Mouse (Mus musculus): ENCODE data around the gene Ctnnd2. TPM values are rescaled to one million over a fixed set of nuclear protein-coding genes. Genes with fewer than 3 reads are reported as not detected.

Gene Ctnnd2
- polyA plus RNA-seq, 1 experiment from 2014 or later, result 3.8 TPM

DNA sequence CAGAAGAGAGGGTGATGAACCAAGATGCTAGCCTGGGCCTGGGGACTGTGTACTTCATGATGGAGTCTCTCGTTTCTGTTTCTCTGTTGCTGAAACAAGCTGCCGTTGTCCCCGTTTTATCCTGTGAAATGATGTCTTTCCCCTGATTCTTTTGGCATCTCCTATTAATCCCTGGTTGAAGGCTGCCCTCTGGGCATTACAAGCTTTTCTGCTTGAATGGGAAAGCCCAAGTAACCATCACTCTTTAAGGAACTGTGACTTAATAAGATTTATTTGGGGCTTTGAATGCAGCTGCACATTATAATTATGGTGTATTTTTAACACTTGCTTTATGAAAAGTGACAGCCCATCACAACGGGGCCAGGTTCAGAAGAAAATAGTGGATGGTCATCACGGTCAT, 40.4 kb downstream of the Ctnnd2 start:
- H3K9me3 ChIP-seq (ENCODE audit: control insufficient read depth, low read length), result no peaks in the 10 kb centered on the region
- no peak overlapping the region for H3K9ac ChIP-seq (ENCODE audit: low read length)
- no peak for DNase-seq (ENCODE audit: low spot score)
- H3K4me1 ChIP-seq (replicated peaks; ENCODE audit: control insufficient read depth, insufficient read depth, low read length), result no peaks in the 10 kb centered on the region
- H3K27me3 ChIP-seq (replicated peaks; ENCODE audit: control insufficient read depth, insufficient read depth, low read length), result no peaks in the 10 kb centered on the region
- H3K4me3 ChIP-seq (ENCODE audit: low read depth, low read length), result no peak overlapping the region
- no peak overlapping the region for H3K4me2 ChIP-seq (ENCODE audit: low read length)
- ATAC-seq (replicated peaks; ENCODE audit: low FRiP score, low TSS enrichment, low read depth), result no peak
- no peak overlapping the region for H3K27ac ChIP-seq (ENCODE audit: low read depth)
- 76% methylated on average over 5 of the region's 5 CpGs for WGBS
- no peaks in the 10 kb centered on the region for H3K36me3 ChIP-seq (ENCODE audit: control insufficient read depth, insufficient read depth, low read length)

DNA sequence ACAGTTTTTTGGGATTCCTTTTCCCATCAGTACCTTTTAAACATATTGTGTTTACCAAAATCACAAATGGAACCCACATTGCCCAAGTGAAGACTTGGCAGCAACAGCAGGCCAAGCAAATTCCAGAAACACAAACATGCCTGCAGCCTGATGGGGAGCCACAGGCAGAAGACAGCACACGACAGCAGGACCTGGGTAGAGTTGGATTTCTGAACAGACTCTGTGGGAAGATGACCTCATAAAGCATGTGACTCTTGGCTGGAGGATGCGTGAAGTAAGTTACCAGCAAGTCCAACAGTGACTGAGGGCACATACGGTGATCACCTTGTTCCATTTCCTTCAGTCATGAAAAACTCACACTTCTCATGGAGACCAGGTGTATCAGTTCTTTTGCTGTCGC, 43.5 kb downstream of the Ctnnd2 start:
- 83% methylated on average over 4 of the region's 4 CpGs for WGBS
- Histone ChIP-seq H3K4me2 (ENCODE audit: low read length) (no peak overlapping the region), H3K4me3 (ENCODE audit: low read depth, low read length) (no peak overlapping the region), H3K36me3 (ENCODE audit: control insufficient read depth, insufficient read depth, low read length) (no peaks in the 10 kb centered on the region), H3K27me3 (replicated peaks; ENCODE audit: control insufficient read depth, insufficient read depth, low read length) (no peaks in the 10 kb centered on the region), H3K9me3 (ENCODE audit: control insufficient read depth, low read length) (no peaks in the 10 kb centered on the region), H3K9ac (ENCODE audit: low read length) (no peak overlapping the region), H3K4me1 (replicated peaks; ENCODE audit: control insufficient read depth, insufficient read depth, low read length) (no peaks in the 10 kb centered on the region), H3K27ac (ENCODE audit: low read depth) (no peak overlapping the region)
- no peak for ATAC-seq (replicated peaks; ENCODE audit: low FRiP score, low TSS enrichment, low read depth)
- no peak for DNase-seq (ENCODE audit: low spot score)

DNA sequence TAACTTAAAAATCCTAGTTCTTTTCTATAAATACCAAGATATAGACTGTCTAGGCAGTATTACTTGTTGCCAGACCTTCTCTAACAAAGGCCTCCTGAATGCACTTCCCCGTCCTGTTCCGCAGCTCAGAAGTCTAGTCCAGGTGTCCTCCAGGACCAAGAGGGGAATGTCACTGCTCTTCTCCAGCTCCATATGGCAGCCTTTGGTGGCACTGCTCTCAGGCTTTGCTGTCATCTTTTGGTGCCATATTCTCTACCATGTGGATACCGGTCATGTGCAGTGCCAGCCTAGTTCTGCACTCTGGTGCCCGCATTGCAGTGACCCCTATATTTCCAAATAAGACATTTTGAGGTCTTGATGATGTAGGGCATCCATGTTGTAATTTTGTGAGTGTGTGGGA, 56.7 kb downstream of the Ctnnd2 start:
- H3K36me3 ChIP-seq (ENCODE audit: control insufficient read depth, insufficient read depth, low read length), result no peaks in the 10 kb centered on the region
- H3K4me1 ChIP-seq (replicated peaks; ENCODE audit: control insufficient read depth, insufficient read depth, low read length), result no peaks in the 10 kb centered on the region
- H3K9me3 ChIP-seq (ENCODE audit: control insufficient read depth, low read length), result no peaks in the 10 kb centered on the region
- H3K27me3 ChIP-seq (replicated peaks; ENCODE audit: control insufficient read depth, insufficient read depth, low read length), result no peaks in the 10 kb centered on the region
- no peak overlapping the region for H3K27ac ChIP-seq (ENCODE audit: low read depth)
- no peak overlapping the region for H3K9ac ChIP-seq (ENCODE audit: low read length)
- H3K4me2 ChIP-seq (ENCODE audit: low read length), result no peak overlapping the region
- ATAC-seq (replicated peaks; ENCODE audit: low FRiP score, low TSS enrichment, low read depth) (no peak), DNase-seq (ENCODE audit: low spot score) (no peak)
- 93% methylated on average over 4 of the region's 4 CpGs for WGBS
- no peak overlapping the region for H3K4me3 ChIP-seq (ENCODE audit: low read depth, low read length)

DNA sequence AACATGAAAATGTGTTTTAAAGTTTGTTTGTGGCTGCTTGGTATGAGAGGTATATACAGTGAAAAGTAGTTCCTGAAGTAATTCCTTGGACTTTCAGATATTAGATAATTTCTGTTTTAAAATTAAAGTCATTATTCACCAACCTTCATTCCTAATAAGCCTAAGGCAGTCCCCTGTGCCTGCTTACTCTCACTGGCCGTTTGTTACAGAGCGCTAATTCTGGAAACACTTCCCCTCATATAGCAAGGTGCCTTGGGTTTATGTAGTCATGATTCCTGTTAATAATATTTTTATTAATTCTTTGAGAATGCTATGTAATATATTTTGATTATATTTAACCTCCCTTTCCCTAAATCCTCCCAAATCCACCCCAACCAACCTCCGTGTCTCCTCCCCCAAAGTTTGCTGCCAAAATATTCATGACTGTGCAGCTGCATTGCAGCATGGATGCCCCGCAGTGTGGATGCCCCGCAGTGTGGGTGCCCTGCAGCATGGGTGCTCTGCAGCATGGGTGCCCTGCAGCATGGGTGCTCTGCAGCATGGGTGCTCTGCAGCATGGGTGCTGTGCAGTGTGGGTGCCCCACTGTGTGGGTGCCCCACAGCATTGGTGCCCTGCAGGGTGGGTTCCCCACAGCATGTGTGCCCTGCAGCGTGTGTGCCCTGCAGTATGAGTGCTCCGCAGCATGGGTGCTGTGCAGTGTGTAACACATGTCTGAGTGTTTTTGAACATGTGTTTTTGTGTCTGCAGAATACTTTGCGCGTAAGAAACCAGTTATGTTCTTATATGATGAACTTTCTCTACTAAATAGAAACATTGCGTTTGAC, 63.0 kb downstream of the Ctnnd2 start:
- Histone ChIP-seq H3K4me2 (ENCODE audit: low read length) (no peak overlapping the region), H3K9me3 (ENCODE audit: control insufficient read depth, low read length) (no peaks in the 10 kb centered on the region), H3K36me3 (ENCODE audit: control insufficient read depth, insufficient read depth, low read length) (no peaks in the 10 kb centered on the region), H3K4me3 (ENCODE audit: low read depth, low read length) (no peak overlapping the region), H3K9ac (ENCODE audit: low read length) (no peak overlapping the region), H3K4me1 (replicated peaks; ENCODE audit: control insufficient read depth, insufficient read depth, low read length) (no peaks in the 10 kb centered on the region), H3K27me3 (replicated peaks; ENCODE audit: control insufficient read depth, insufficient read depth, low read length) (no peaks in the 10 kb centered on the region), H3K27ac (ENCODE audit: low read depth) (no peak overlapping the region)
- 87% methylated on average over 10 of the region's 10 CpGs for WGBS
- DNase-seq (ENCODE audit: low spot score) (no peak), ATAC-seq (replicated peaks; ENCODE audit: low FRiP score, low TSS enrichment, low read depth) (no peak)

DNA sequence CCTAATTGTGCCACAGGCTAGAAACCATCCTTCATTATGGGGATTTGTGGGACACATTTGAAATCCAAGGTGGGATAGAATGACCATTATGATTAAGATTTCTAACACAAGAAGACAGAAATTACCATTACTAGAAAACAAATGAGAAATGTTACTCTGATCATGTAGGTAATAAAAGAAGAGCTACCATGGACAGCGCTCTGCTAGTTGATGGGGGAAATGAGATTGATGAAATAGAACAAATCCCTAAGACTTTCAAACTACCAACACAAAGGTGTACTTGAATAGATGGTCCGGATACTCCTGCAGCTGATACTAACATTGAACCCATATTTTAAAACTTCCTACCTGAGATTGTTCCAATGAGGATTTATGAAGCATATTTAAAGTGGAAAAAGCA, 68.5 kb downstream of the Ctnnd2 start:
- 82% methylated on average over 2 of the region's 2 CpGs for WGBS
- H3K4me2 ChIP-seq (ENCODE audit: low read length), result no peak overlapping the region
- DNase-seq (ENCODE audit: low spot score) (no peak), ATAC-seq (replicated peaks; ENCODE audit: low FRiP score, low TSS enrichment, low read depth) (no peak)
- H3K27me3 ChIP-seq (replicated peaks; ENCODE audit: control insufficient read depth, insufficient read depth, low read length), result no peaks in the 10 kb centered on the region
- H3K4me1 ChIP-seq (replicated peaks; ENCODE audit: control insufficient read depth, insufficient read depth, low read length), result no peaks in the 10 kb centered on the region
- H3K9me3 ChIP-seq (ENCODE audit: control insufficient read depth, low read length), result no peaks in the 10 kb centered on the region
- H3K27ac ChIP-seq (ENCODE audit: low read depth), result no peak overlapping the region
- H3K4me3 ChIP-seq (ENCODE audit: low read depth, low read length), result no peak overlapping the region
- no peak overlapping the region for H3K9ac ChIP-seq (ENCODE audit: low read length)
- H3K36me3 ChIP-seq (ENCODE audit: control insufficient read depth, insufficient read depth, low read length), result no peaks in the 10 kb centered on the region

DNA sequence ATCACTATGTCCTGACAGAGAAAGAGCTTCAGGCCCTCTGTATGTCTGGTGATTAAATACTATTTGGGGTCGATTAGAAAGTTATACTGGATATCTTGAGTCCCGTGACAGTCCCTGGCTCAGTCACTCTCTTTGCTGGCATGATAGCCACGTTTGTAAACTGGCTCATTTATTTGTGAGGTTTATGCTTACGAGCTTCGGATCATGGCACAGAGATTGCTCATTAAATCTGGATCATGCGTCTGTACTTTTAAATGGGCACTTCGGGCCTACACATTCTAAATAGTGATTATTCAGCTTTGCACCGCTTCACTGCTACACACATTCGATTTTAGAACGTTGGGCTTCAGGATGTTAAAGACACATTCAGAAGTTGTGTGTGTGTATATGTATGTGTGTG, 96.4 kb downstream of the Ctnnd2 start:
- WGBS, result 92% methylated on average over 10 of the region's 10 CpGs

DNA sequence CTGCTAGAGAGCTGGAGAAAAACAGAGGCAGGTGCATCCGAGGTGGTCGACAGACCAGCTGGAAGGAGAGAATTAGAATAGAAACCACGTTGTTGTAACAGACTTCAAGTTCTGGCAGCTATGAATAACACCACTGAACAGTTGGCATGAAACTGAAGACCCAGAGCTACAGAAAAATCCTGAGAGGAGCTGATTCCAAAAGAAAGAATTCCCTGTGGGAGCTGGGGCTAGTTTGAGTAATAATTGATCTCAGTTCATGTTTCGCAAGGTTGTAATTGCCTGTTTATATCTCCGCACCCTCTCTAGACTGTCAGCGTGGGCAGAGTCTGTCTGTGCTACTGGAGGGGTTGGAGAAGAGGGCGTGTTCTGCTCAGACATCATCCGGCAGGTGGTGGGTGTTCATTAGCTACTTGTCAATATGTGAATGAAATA, 98.8 kb downstream of the Ctnnd2 start:
- WGBS, result 63% methylated on average over 8 of the region's 8 CpGs
- H3K27ac ChIP-seq (ENCODE audit: low read depth), result no peak overlapping the region
- H3K27me3 ChIP-seq (replicated peaks; ENCODE audit: control insufficient read depth, insufficient read depth, low read length), result no peaks in the 10 kb centered on the region
- H3K4me2 ChIP-seq (ENCODE audit: low read length), result no peak overlapping the region
- no peaks in the 10 kb centered on the region for H3K4me1 ChIP-seq (replicated peaks; ENCODE audit: control insufficient read depth, insufficient read depth, low read length)
- no peak overlapping the region for H3K9ac ChIP-seq (ENCODE audit: low read length)
- ATAC-seq (replicated peaks; ENCODE audit: low FRiP score, low TSS enrichment, low read depth), result no peak
- H3K4me3 ChIP-seq (ENCODE audit: low read depth, low read length), result no peak overlapping the region
- H3K9me3 ChIP-seq (ENCODE audit: control insufficient read depth, low read length), result no peaks in the 10 kb centered on the region
- no peaks in the 10 kb centered on the region for H3K36me3 ChIP-seq (ENCODE audit: control insufficient read depth, insufficient read depth, low read length)
- DNase-seq (ENCODE audit: low spot score), result no peak

More for the DNA sequence above, 96.4 kb downstream of the Ctnnd2 start:
- Histone ChIP-seq H3K27ac (ENCODE audit: low read depth) (no peak overlapping the region), H3K36me3 (ENCODE audit: control insufficient read depth, insufficient read depth, low read length) (no peaks in the 10 kb centered on the region), H3K4me3 (ENCODE audit: low read depth, low read length) (no peak overlapping the region), H3K4me2 (ENCODE audit: low read length) (no peak overlapping the region), H3K4me1 (replicated peaks; ENCODE audit: control insufficient read depth, insufficient read depth, low read length) (no peaks in the 10 kb centered on the region), H3K27me3 (replicated peaks; ENCODE audit: control insufficient read depth, insufficient read depth, low read length) (no peaks in the 10 kb centered on the region), H3K9ac (ENCODE audit: low read length) (no peak overlapping the region), H3K9me3 (ENCODE audit: control insufficient read depth, low read length) (no peaks in the 10 kb centered on the region)
- ATAC-seq (replicated peaks; ENCODE audit: low FRiP score, low TSS enrichment, low read depth) (no peak), DNase-seq (ENCODE audit: low spot score) (no peak)

DNA sequence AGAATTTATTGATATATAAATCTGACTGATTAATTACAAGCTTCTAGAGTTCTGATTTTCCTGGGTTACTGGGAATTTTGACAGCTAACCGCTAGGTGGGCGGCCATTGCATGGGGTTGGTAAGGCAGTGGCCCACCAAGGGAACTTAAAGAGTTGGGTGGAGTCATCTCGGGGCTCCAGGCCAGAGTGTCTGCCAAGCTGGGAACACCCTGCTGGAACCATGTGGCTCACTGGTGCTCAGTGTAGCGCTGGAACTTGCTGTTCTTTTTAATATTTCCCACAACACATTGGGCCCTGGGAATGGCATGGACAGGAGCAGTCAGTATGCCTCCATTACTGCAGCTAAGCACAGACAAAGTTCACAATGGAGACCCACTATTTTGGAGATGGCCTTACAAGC, 99.9 kb downstream of the Ctnnd2 start:
- ATAC-seq (replicated peaks; ENCODE audit: low FRiP score, low TSS enrichment, low read depth) (no peak), DNase-seq (ENCODE audit: low spot score) (no peak)
- WGBS, result 86% methylated on average over 4 of the region's 4 CpGs
- no peaks in the 10 kb centered on the region for H3K4me1 ChIP-seq (replicated peaks; ENCODE audit: control insufficient read depth, insufficient read depth, low read length)
- H3K27ac ChIP-seq (ENCODE audit: low read depth), result no peak overlapping the region
- no peak overlapping the region for H3K9ac ChIP-seq (ENCODE audit: low read length)
- H3K9me3 ChIP-seq (ENCODE audit: control insufficient read depth, low read length), result no peaks in the 10 kb centered on the region
- H3K4me2 ChIP-seq (ENCODE audit: low read length), result no peak overlapping the region
- no peaks in the 10 kb centered on the region for H3K36me3 ChIP-seq (ENCODE audit: control insufficient read depth, insufficient read depth, low read length)
- no peaks in the 10 kb centered on the region for H3K27me3 ChIP-seq (replicated peaks; ENCODE audit: control insufficient read depth, insufficient read depth, low read length)
- no peak overlapping the region for H3K4me3 ChIP-seq (ENCODE audit: low read depth, low read length)

DNA sequence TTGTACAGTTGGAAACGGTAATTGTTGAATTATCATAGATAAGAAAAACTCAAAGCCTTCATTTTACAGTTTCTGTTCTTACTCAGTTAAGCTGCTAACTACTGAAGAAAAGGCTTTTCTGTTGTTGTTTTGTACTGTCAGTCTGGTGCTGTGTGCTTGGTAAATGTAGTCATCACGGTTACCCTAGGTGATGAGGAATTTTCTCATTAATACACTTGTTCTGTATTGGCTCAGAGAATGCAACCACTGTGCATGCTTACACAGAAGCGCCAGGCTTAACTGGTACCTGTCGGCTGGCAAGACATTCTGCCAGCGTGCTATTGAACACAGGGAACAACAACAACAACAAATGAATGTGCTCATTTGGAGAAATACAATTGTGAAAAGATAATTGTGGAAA, 103.3 kb downstream of the Ctnnd2 start:
- Histone ChIP-seq H3K27me3 (replicated peaks; ENCODE audit: control insufficient read depth, insufficient read depth, low read length) (no peaks in the 10 kb centered on the region), H3K9ac (ENCODE audit: low read length) (no peak overlapping the region), H3K27ac (ENCODE audit: low read depth) (no peak overlapping the region), H3K9me3 (ENCODE audit: control insufficient read depth, low read length) (no peaks in the 10 kb centered on the region), H3K4me3 (ENCODE audit: low read depth, low read length) (no peak overlapping the region), H3K36me3 (ENCODE audit: control insufficient read depth, insufficient read depth, low read length) (no peaks in the 10 kb centered on the region), H3K4me1 (replicated peaks; ENCODE audit: control insufficient read depth, insufficient read depth, low read length) (no peaks in the 10 kb centered on the region), H3K4me2 (ENCODE audit: low read length) (no peak overlapping the region)
- whole genome bisulfite sequencing, result 91% methylated on average over 5 of the region's 5 CpGs
- DNase-seq (ENCODE audit: low spot score) (no peak), ATAC-seq (replicated peaks; ENCODE audit: low FRiP score, low TSS enrichment, low read depth) (no peak)
